Mouse (Mus musculus) thymus, adult 2 months (tissue): ENCODE measurements around the gene Pno1.

Source experiments
- CTCF ChIP-seq: fragments of 200-500 bp; IDR thresholded peaks from 2 replicates; pipeline ENCODE4 v1.5.1; 2012; ENCODE audit warnings: mild to moderate bottlenecking, control low read depth, low read length, moderate library complexity, borderline replicate concordance; ENCODE audit not compliant: control insufficient read depth, poor library complexity, insufficient read depth; ENCODE audit errors: extremely low read depth
- POLR2A ChIP-seq: fragments of 200-500 bp; IDR thresholded peaks from 2 replicates; pipeline ENCODE4 v1.6.1; 2012; ENCODE audit warnings: mild to moderate bottlenecking, low read length, control low read depth, moderate library complexity; ENCODE audit not compliant: control insufficient read depth, poor library complexity, insufficient read depth; ENCODE audit errors: extremely low read depth

DNA sequence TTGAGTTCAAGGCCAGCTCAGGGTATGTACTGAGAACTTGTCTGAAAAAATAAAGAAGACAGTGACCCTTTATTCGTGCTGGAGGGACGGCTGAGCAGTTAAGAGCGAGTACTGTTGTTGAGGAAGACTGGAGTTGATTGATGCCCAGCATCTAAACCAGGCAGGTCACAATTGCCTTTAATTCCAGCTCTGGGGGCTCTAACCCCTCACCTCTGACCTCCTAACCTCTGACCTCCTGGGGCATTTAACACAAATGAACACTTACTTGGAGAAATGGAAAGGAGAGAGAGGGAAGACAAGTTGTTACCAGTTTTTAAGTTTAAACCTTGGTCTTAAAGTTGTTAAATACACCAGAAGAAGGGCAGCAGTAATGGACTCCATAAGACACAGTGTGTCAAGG, 22.6 kb downstream of the Pno1 start:
- TF ChIP-seq CTCF, result no peak
- no peak for TF ChIP-seq POLR2A
